Mouse (Mus musculus) gastrocnemius, postnatal 36 days (tissue): ENCODE measurements around the gene Pygo2. TPM values are rescaled to one million over a fixed set of nuclear protein-coding genes. Genes with fewer than 3 reads are reported as not detected.

ENCODE experiments used
- DNase-seq, 2 experiments: peaks; one replicate each; pipeline ENCODE4 v3.0.0; 2022
- intact Hi-C: fragments of 180-260 bp; cut with DNase I; formaldehyde crosslinking; loops from one replicate; pipeline ENCODE4 v1.15.1; 2025
- long read RNA-seq, 2 experiments: library from polyadenylated mRNA; stranded (forward); transcript quantifications; one replicate each; pipeline ENCODE4 v2.0.0; 2021
- total RNA-seq, 2 experiments: library from RNA; stranded (reverse); gene quantifications; 2 replicates each; pipeline ENCODE4 v1.2.3; 2021

The Pygo2 gene
- 10 to 100 TPM in 1 of 2 experiments, 1 to 10 TPM in 1; 8.4 to 11.2 TPM for total RNA-seq
- long read RNA-seq, experiment 1, partial matches to known transcripts: 0 of 5 reads
- long read RNA-seq, experiment 1, other reads (novel, unspliced or antisense): 4 of 5 reads
- long read RNA-seq, experiment 2, partial matches to known transcripts: 0 of 8 reads
- long read RNA-seq, experiment 2, other reads (novel, unspliced or antisense): 8 of 8 reads

- peak; percentile 88 to 96 for DNase-seq
- intact Hi-C loops: no loop called here
These were observed at the start of gene Pygo2 for GRCm38 (mm10) chr3:89430171-89431159. Gene Pygo2 (plus strand): TSS chr3:89430214.

- intact Hi-C loops: no loop called here
- DNase-seq: no peak
These were observed 49.7 kb upstream of the Pygo2 start for GRCm38 (mm10) chr3:89380291-89380690.

DNA sequence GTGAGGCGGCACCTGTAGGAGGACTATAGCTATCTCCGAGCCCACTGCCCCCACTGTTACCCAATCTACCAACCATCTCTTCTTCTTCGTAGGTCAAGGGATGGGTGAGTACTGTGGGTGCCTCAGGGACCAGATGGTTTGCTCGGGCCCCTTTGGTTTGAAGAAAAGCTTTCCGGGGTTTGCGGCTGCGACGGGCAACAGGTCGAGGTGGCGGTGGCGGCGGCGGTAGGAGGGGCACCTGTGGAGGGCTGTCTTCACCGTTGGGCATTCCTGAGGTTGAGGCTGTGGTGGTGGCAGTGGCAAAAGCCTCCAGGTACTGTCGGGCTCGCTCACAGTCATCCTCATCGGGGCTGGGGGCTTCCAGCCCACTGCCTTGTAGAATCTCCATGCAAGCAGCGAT is 49.3 kb upstream of the Pygo2 start:
- intact Hi-C loops: no loop called here
- DNase-seq: no peak

GRCm38 (mm10) chr3:89381233-89381632 is 48.8 kb upstream of the Pygo2 start:
- intact Hi-C loops: no loop called here
- no peak for DNase-seq

DNA sequence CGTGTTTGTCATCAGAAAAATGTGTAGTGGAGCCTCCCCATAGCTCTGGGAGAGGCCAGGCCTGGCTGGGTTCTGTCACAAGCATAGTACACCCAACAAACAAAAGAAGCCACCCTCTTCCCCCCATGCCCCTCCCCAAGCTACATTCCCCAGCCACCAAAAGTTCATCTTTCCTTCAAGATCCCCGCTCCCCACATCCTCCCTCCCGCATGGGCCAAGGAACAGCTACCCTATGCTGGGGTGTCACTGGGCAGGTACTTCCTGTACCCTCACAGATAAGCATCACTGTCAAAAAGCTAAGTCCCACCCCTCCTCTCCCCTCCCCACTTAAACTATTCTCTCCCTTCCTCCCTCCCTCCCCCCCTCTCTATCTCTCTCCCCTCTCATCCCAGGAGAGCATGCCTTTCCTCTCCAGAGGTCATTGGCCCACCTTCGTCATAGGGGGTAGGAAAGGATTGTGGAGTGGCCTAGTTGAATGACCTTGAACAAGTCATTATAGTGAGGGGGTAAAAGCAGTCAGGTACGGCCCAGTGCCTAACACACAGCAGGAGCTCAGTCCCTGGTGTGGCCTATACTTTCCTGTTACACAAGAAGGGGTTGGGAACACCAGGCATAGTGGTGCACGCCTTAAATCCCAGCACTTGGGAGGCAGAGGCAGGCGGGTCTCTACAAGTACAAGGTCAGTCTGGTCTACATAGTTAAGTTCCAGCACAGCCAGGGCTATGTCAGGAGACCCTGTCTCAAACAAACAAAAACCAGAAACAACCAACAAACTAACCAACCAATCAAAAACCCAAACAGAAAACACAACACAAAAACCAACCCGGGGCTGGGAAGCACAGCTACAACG is 47.8 kb upstream of the Pygo2 start:
- no peak for DNase-seq
- intact Hi-C loops: no loop called here

- intact Hi-C loops: no loop called here
These were observed 47.1 kb upstream of the Pygo2 start for GRCm38 (mm10) chr3:89382950-89383349.

DNA sequence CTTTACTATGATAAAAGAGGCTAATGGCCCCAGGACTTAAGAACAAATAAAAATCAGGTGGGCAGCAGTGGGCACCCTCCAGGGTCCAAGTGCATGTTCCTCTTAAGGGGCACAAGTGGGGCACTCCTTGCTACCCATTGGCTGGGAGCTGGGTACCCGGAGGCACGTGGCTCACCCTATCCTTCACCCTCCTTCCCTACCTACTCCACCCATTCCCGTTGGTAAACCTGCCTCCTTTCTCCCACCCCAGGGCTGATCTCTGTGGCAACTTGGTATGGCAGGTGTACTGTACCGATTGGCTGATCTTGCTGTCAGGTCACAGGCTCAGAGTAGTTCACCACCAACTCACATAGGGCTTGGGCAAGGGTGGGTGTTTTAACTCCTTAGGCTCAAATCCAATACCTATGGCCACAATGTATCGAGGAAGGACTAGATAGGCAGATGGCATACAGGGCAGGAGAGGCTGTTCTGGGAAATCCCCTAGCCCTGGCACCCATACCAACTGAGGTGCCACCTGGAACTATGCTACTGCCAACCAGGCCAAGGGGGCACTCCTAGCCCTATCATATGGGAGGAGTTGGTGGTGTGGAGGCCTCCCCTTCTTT is 46.3 kb upstream of the Pygo2 start:
- intact Hi-C loops: no loop called here
- no peak for DNase-seq

More at GRCm38 (mm10) chr3:89382950-89383349, 47.1 kb upstream of the Pygo2 start:
- DNase-seq: no peak

- DNase-seq: no peak
These were observed 45.5 kb upstream of the Pygo2 start for GRCm38 (mm10) chr3:89384331-89385076.

GRCm38 (mm10) chr3:89385451-89385850 is 44.6 kb upstream of the Pygo2 start:
- no peak for DNase-seq
- intact Hi-C loops: no loop called here

More at GRCm38 (mm10) chr3:89384331-89385076, 45.5 kb upstream of the Pygo2 start:
- intact Hi-C loops: no loop called here

DNA sequence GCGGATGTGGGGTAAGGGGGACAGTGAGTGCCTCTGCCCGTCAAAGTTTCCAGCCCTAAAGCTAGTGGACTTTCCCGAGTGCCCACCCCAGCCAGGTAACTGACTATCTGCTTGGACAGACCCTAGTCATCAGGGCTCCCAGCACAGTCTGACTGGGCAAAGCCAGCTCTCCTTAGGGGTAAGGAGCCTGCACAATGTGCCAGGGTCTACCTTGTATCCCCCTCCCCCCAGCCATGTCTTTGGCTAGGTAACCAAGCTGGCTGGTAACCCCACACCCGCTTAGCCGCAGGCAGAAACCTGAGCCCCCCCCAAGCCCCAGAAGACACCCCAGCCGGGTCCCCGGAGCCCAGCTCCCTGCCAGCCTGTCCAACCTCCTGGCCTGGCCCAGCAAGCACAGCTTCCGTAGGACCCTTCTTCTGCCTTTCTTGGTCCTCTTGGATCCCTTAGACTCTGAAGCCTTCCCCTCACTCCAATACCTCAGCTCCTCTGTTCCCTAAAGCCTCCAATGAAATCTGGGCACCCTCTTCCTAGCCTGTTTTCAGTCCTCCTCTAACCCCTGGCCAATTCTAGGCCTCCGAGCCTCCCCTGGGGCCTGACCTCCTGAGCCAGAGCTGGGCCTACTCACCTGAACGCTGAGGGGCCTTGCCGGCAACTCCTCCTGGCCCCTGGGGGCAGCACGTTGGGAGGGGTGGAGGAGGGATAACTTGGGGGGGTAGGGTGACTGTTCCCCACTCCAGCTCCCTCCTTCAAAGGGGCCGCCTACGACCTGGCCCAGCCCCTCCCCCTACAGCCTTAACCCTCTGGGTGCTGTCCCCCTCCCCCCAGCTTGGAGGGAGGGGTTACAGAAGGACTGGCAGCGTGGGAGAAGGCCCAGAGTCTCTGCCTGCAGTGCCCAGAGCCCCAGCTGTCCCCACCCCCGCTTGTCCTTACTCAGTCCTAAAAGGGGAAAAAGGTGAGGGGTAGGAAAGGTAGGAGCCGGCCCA is 43.3 kb upstream of the Pygo2 start:
- intact Hi-C loops: no loop called here
- no peak for DNase-seq

- no peak for DNase-seq
- intact Hi-C loops: no loop called here
These were observed 42.4 kb upstream of the Pygo2 start for GRCm38 (mm10) chr3:89387632-89388031.

GRCm38 (mm10) chr3:89388134-89388881 is 41.7 kb upstream of the Pygo2 start:
- intact Hi-C loops: no loop called here
- DNase-seq: peak; percentile 52 to 66

DNA sequence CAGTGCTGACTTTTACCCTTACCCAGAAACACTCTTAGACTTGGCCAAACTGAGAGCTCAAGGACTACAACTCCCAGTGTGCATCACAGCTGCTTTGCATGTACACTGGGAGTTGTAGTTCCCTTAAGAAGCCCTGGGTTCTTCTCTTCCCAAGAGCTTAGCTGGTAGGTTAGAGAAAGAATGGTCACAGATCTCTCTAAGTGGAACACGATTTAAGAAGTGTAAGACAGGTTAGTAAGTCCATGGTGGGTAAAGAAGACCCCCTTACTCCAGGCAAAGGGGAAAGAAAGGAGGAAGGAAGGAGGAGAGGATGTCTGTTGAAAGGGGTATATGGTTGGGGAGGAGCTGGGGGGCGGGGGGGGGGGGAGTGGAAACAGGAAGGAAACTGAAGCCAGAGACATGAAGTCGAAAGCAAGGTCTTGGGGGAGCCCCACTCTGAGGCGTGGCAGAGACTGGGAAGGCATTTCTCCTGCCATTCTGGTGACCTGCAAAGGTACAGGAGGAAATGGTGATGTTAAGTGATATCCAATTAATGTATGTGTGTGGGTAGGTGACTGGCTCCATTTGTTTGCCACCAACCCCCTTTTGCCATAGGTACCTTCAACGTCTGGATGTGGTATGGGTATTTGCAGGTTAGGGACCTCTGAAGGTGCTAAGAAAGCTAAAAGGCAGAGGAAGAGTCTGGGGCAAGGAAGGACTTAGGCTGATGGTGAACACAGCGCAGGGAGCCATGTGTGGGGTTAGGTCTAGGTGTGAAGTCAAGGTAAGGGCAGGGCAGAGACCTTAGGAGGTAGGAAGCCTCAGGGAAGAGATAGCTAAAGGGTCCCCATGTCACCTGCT is 40.9 kb upstream of the Pygo2 start:
- intact Hi-C loops: no loop called here
- DNase-seq: no peak

GRCm38 (mm10) chr3:89390111-89390515 is 39.9 kb upstream of the Pygo2 start:
- DNase-seq: no peak
- intact Hi-C loops: loop anchor here (5.0 kb wide), 1 partner anchor 47 kb away; the partner anchor contains the start of gene Pbxip1

GRCm38 (mm10) chr3:89390699-89391662 is 39.0 kb upstream of the Pygo2 start:
- no peak for DNase-seq
- intact Hi-C loops: loop anchor here (5.0 kb wide), 1 partner anchor 46 kb away; the partner anchor contains the start of gene Pbxip1
